Mouse (Mus musculus): Measurements from ENCODE around the gene Klf13.

- TF ChIP-seq CTCF (IDR thresholded peaks at IDR 0.05; ENCODE audit: low read depth): no peak
- TF ChIP-seq EP300 (IDR thresholded peaks at IDR 0.05; ENCODE audit: low read depth): peak; percentile 73; the same call in 1 of the 2 replicates
Observed at GRCm38 (mm10) chr7:63933905-63934304, 4.8 kb downstream of the Klf13 start.

Data from liver, embryonic 14.5 days (tissue).